Mouse (Mus musculus) adrenal gland, adult 18-20 months (tissue): Measurements from ENCODE around the gene Mesd. TPM values are rescaled to one million over a fixed set of nuclear protein-coding genes. Genes with fewer than 3 reads are reported as not detected.

ENCODE experiments used
- DNase-seq, 2 experiments: peaks; one replicate each; pipeline ENCODE4 v3.0.0; 2021 to 2022; ENCODE audit warnings: low spot score in 2 of 2
- long read RNA-seq, 2 experiments: library from polyadenylated mRNA; stranded (forward); transcript quantifications; one replicate each; pipeline ENCODE4 v2.0.0; 2021
- total RNA-seq, 2 experiments: library from RNA; stranded (reverse); gene quantifications; 1 replicate in 1 of 2; 2 replicates in 1 of 2; pipeline ENCODE4 v1.2.3; 2021

Gene Mesd
- total RNA-seq, result 100 to 1,000 TPM in 1 of 2 experiments, 10 to 100 TPM in 1; 92.9 to 101 TPM
- long read RNA-seq, experiment 1, full-length matches to known transcripts, result 88 of 94 reads
- long read RNA-seq, experiment 1, partial matches to known transcripts, result 0 of 94 reads
- long read RNA-seq, experiment 1, other reads (novel, unspliced or antisense), result 6 of 94 reads
- long read RNA-seq, experiment 2, full-length matches to known transcripts, result 241 of 262 reads
- long read RNA-seq, experiment 2, partial matches to known transcripts, result 0 of 262 reads
- long read RNA-seq, experiment 2, other reads (novel, unspliced or antisense), result 21 of 262 reads

GRCm38 (mm10) chr7:83884021-83884658, at the start of gene Mesd, which contains the start of gene Tlnrd1:
Gene Mesd, plus strand, starts transcription at chr7:83884466.
Gene Tlnrd1, minus strand, starts transcription at chr7:83884305.
- DNase-seq, result peak; percentile 85 to 89

- no peak for DNase-seq
Observed at GRCm38 (mm10) chr7:83838525-83839224, 45.6 kb upstream of the Mesd start.

- no peak for DNase-seq
Observed at GRCm38 (mm10) chr7:83840076-83840475, 44.2 kb upstream of the Mesd start.

GRCm38 (mm10) chr7:83842486-83843259, 41.6 kb upstream of the Mesd start:
- DNase-seq, result no peak

- DNase-seq, result no peak
Observed at GRCm38 (mm10) chr7:83844807-83845206, 39.5 kb upstream of the Mesd start.

- DNase-seq, result no peak
Observed at GRCm38 (mm10) chr7:83847187-83848075, 36.8 kb upstream of the Mesd start.

GRCm38 (mm10) chr7:83851569-83852380, 32.5 kb upstream of the Mesd start:
- DNase-seq, result no peak

GRCm38 (mm10) chr7:83852381-83853380, 31.6 kb upstream of the Mesd start:
- DNase-seq, result no peak

GRCm38 (mm10) chr7:83855203-83855602, 29.1 kb upstream of the Mesd start:
- no peak for DNase-seq

- DNase-seq, result no peak
Observed at GRCm38 (mm10) chr7:83856353-83857207, 27.7 kb upstream of the Mesd start.

GRCm38 (mm10) chr7:83857208-83857488, 27.1 kb upstream of the Mesd start:
- no peak for DNase-seq

GRCm38 (mm10) chr7:83857921-83858320, 26.3 kb upstream of the Mesd start:
- no peak for DNase-seq

- peak in 1 of 2 experiments; percentile 29 for DNase-seq
Observed at GRCm38 (mm10) chr7:83859378-83860083, 24.7 kb upstream of the Mesd start.

GRCm38 (mm10) chr7:83863554-83863953, 20.7 kb upstream of the Mesd start:
- DNase-seq, result no peak

- no peak for DNase-seq
Observed at GRCm38 (mm10) chr7:83868200-83868599, 16.1 kb upstream of the Mesd start.

GRCm38 (mm10) chr7:83869839-83870543, 14.3 kb upstream of the Mesd start:
- DNase-seq, result no peak
